Mouse (Mus musculus): Measurements from ENCODE around the gene Ets1. TPM values are rescaled to one million over a fixed set of nuclear protein-coding genes. Genes with fewer than 3 reads are reported as not detected.

The Ets1 gene
- polyA plus RNA-seq, 1 experiment from 2014 or later, result 18.9 TPM

GRCm38 (mm10) chr9:32711768-32712167 lies 75.7 kb downstream of the Ets1 start:
- H3K4me2 ChIP-seq (replicated peaks), result no peak overlapping the region
- H3K4me1 ChIP-seq (replicated peaks), result peaks cover 9% of the 10 kb centered on the region
- no peak overlapping the region for H3K4me3 ChIP-seq (replicated peaks)
- H3K27me3 ChIP-seq, result peaks cover 15% of the 10 kb centered on the region; the same call in 1 of the 2 replicates
- no peak overlapping the region for H3K27ac ChIP-seq
- 82% methylated on average over 4 of the region's 4 CpGs for WGBS
- H3K36me3 ChIP-seq, result no peaks in the 10 kb centered on the region
- H3K9ac ChIP-seq (replicated peaks), result no peak overlapping the region
- ATAC-seq, result no peak
- H3K9me3 ChIP-seq, result 0 out of 2 replicates have a peak, but pooled peaks cover 12% of the 10 kb centered on the region

- Histone ChIP-seq H3K36me3 (no peaks in the 10 kb centered on the region), H3K4me3 (replicated peaks) (no peak overlapping the region)
- 91% methylated on average over 7 of the region's 7 CpGs for WGBS
These were observed 76.4 kb downstream of the Ets1 start for GRCm38 (mm10) chr9:32712383-32712910.

GRCm38 (mm10) chr9:32713106-32713505 lies 77.1 kb downstream of the Ets1 start:
- Histone ChIP-seq H3K36me3 (no peaks in the 10 kb centered on the region), H3K4me2 (replicated peaks) (no peak overlapping the region), H3K9ac (replicated peaks) (no peak overlapping the region), H3K27ac (no peak overlapping the region), H3K9me3 (0 out of 2 replicates have a peak, but pooled peaks cover 12% of the 10 kb centered on the region), H3K4me3 (replicated peaks) (no peak overlapping the region), H3K4me1 (replicated peaks) (peaks cover 15% of the 10 kb centered on the region), H3K27me3 (peaks cover 16% of the 10 kb centered on the region)
- 89% methylated on average over 1 of the region's 1 CpGs for WGBS
- ATAC-seq, result no peak

More at GRCm38 (mm10) chr9:32712383-32712910, 76.4 kb downstream of the Ets1 start:
- H3K27me3 ChIP-seq, result peaks cover 15% of the 10 kb centered on the region
- H3K4me1 ChIP-seq (replicated peaks), result peaks cover 14% of the 10 kb centered on the region
- no peak overlapping the region for H3K4me2 ChIP-seq (replicated peaks)
- no peak for ATAC-seq
- H3K27ac ChIP-seq, result no peak overlapping the region
- H3K9ac ChIP-seq (replicated peaks), result no peak overlapping the region
- 0 out of 2 replicates have a peak, but pooled peaks cover 12% of the 10 kb centered on the region for H3K9me3 ChIP-seq

GRCm38 (mm10) chr9:32713790-32714189 lies 77.8 kb downstream of the Ets1 start:
- H3K27me3 ChIP-seq, result peaks cover 19% of the 10 kb centered on the region

GRCm38 (mm10) chr9:32714487-32714886 lies 78.5 kb downstream of the Ets1 start:
- H3K9ac ChIP-seq (replicated peaks), result no peak overlapping the region
- no peak overlapping the region for H3K4me3 ChIP-seq (replicated peaks)
- no peak overlapping the region for H3K27ac ChIP-seq
- H3K4me1 ChIP-seq (replicated peaks), result peaks cover 15% of the 10 kb centered on the region
- ATAC-seq, result no peak
- WGBS, result 82% methylated on average over 7 of the region's 7 CpGs
- peaks cover 19% of the 10 kb centered on the region for H3K27me3 ChIP-seq
- H3K9me3 ChIP-seq, result 0 out of 2 replicates have a peak, but pooled peaks cover 12% of the 10 kb centered on the region
- no peaks in the 10 kb centered on the region for H3K36me3 ChIP-seq
- H3K4me2 ChIP-seq (replicated peaks), result no peak overlapping the region

More at GRCm38 (mm10) chr9:32713790-32714189, 77.8 kb downstream of the Ets1 start:
- Histone ChIP-seq H3K9ac (replicated peaks) (no peak overlapping the region), H3K4me1 (replicated peaks) (peaks cover 15% of the 10 kb centered on the region), H3K36me3 (no peaks in the 10 kb centered on the region), H3K9me3 (0 out of 2 replicates have a peak, but pooled peaks cover 12% of the 10 kb centered on the region), H3K4me2 (replicated peaks) (no peak overlapping the region), H3K4me3 (replicated peaks) (no peak overlapping the region), H3K27ac (no peak overlapping the region)
- 76% methylated on average over 4 of the region's 4 CpGs for WGBS
- ATAC-seq, result no peak

- Histone ChIP-seq H3K27me3 (peaks cover 19% of the 10 kb centered on the region), H3K27ac (no peak overlapping the region), H3K36me3 (no peaks in the 10 kb centered on the region), H3K4me3 (replicated peaks) (no peak overlapping the region), H3K4me1 (replicated peaks) (peaks cover 15% of the 10 kb centered on the region), H3K9me3 (0 out of 2 replicates have a peak, but pooled peaks cover 7% of the 10 kb centered on the region), H3K9ac (replicated peaks) (no peak overlapping the region), H3K4me2 (replicated peaks) (no peak overlapping the region)
- 11% methylated on average over 9 of the region's 9 CpGs for WGBS
- ATAC-seq, result peak; percentile 43; the same call in 1 of the 2 replicates
These were observed 79.9 kb downstream of the Ets1 start for GRCm38 (mm10) chr9:32715806-32716466.

- Histone ChIP-seq H3K27ac (no peak overlapping the region), H3K27me3 (peaks cover 18% of the 10 kb centered on the region), H3K9me3 (no peaks in the 10 kb centered on the region), H3K4me2 (replicated peaks) (no peak overlapping the region), H3K4me3 (replicated peaks) (no peak overlapping the region), H3K36me3 (no peaks in the 10 kb centered on the region), H3K4me1 (replicated peaks) (peaks cover 15% of the 10 kb centered on the region), H3K9ac (replicated peaks) (no peak overlapping the region)
- 58% methylated on average over 12 of the region's 12 CpGs for WGBS
- no peak for ATAC-seq
These were observed 81.4 kb downstream of the Ets1 start for GRCm38 (mm10) chr9:32717268-32717920.

- ATAC-seq, result no peak
- no peak overlapping the region for H3K9ac ChIP-seq (replicated peaks)
- 76% methylated on average over 9 of the region's 9 CpGs for WGBS
- H3K27me3 ChIP-seq, result peaks cover 15% of the 10 kb centered on the region
- H3K36me3 ChIP-seq, result no peaks in the 10 kb centered on the region
- no peak overlapping the region for H3K4me2 ChIP-seq (replicated peaks)
- H3K4me1 ChIP-seq (replicated peaks), result peaks cover 15% of the 10 kb centered on the region
- no peaks in the 10 kb centered on the region for H3K9me3 ChIP-seq
- H3K27ac ChIP-seq, result no peak overlapping the region
- no peak overlapping the region for H3K4me3 ChIP-seq (replicated peaks)
These were observed 82.2 kb downstream of the Ets1 start for GRCm38 (mm10) chr9:32717931-32718820.

- Histone ChIP-seq H3K9ac (replicated peaks) (no peak overlapping the region), H3K9me3 (no peaks in the 10 kb centered on the region), H3K36me3 (no peaks in the 10 kb centered on the region), H3K27ac (no peak overlapping the region), H3K4me3 (replicated peaks) (no peak overlapping the region), H3K4me2 (replicated peaks) (no peak overlapping the region), H3K4me1 (replicated peaks) (peaks cover 15% of the 10 kb centered on the region), H3K27me3 (peaks cover 15% of the 10 kb centered on the region)
- WGBS, result 85% methylated on average over 4 of the region's 4 CpGs
- ATAC-seq, result no peak
These were observed 82.8 kb downstream of the Ets1 start for GRCm38 (mm10) chr9:32718868-32719267.

GRCm38 (mm10) chr9:32719941-32720263 lies 83.9 kb downstream of the Ets1 start:
- H3K4me3 ChIP-seq (replicated peaks), result no peak overlapping the region
- no peak for ATAC-seq
- H3K9me3 ChIP-seq, result no peaks in the 10 kb centered on the region
- no peak overlapping the region for H3K27ac ChIP-seq
- no peak overlapping the region for H3K9ac ChIP-seq (replicated peaks)
- whole genome bisulfite sequencing, result 63% methylated on average over 3 of the region's 3 CpGs
- H3K4me2 ChIP-seq (replicated peaks), result no peak overlapping the region
- no peaks in the 10 kb centered on the region for H3K36me3 ChIP-seq
- peaks cover 8% of the 10 kb centered on the region for H3K27me3 ChIP-seq
- H3K4me1 ChIP-seq (replicated peaks), result peaks cover 15% of the 10 kb centered on the region

- Histone ChIP-seq H3K9ac (replicated peaks) (no peak overlapping the region), H3K4me3 (replicated peaks) (no peak overlapping the region), H3K27me3 (peaks cover 7% of the 10 kb centered on the region), H3K4me2 (replicated peaks) (no peak overlapping the region), H3K27ac (no peak overlapping the region), H3K36me3 (no peaks in the 10 kb centered on the region), H3K9me3 (no peaks in the 10 kb centered on the region), H3K4me1 (replicated peaks) (peaks cover 15% of the 10 kb centered on the region)
- no peak for ATAC-seq
- WGBS, result 60% methylated on average over 12 of the region's 12 CpGs
These were observed 84.4 kb downstream of the Ets1 start for GRCm38 (mm10) chr9:32720264-32721031.

Data from midbrain, embryonic 13.5 days (tissue).